Mouse (Mus musculus) inflammation-experienced regulatory T-cells, adult 16 weeks (primary cell): ENCODE data around the gene Chrdl1. TPM values are rescaled to one million over a fixed set of nuclear protein-coding genes. Genes with fewer than 3 reads are reported as not detected.

Source experiments
- polyA plus RNA-seq: library from polyadenylated mRNA; unstranded; fragments of 100-300 nt; shearing (Covaris generic); gene quantifications from one replicate; pipeline ENCODE4 v1.2.1, GENCODE M21; 2017

Gene Chrdl1
- not detected for polyA plus RNA-seq

GRCm38 (mm10) chrX:143393791-143394369 is at the start of gene Chrdl1:
Gene Chrdl1 (minus strand): TSS chrX:143394262.

Other genes with a start within 250 kb of the Chrdl1 start
- not detected for gene Pak3, start 124.3 kb upstream of the Chrdl1 start, polyA plus RNA-seq